Mouse (Mus musculus) large intestine, adult 2 months (tissue): Measurements from ENCODE around the gene Bspry. TPM values are rescaled to one million over a fixed set of nuclear protein-coding genes. Genes with fewer than 3 reads are reported as not detected.
"Not testable (repeated sequence)": the region's sequence is repeated elsewhere in the genome, so short reads cannot be mapped to it uniquely, and the experiment has no call there.

Experiments
- DNase-seq: peaks from one replicate; pipeline ENCODE4 v3.0.0-alpha.2; 2012; ENCODE audit warnings: low read depth, low spot score
- WGBS: fragments of 180-500 bp; shearing (Covaris S2); methylation state at CpG from one replicate; pipeline ENCODE4 v1.1.7; 2018; 5-methylcytosine and 5-hydroxymethylcytosine counted together
- polyA plus RNA-seq: library from polyadenylated mRNA; depleted of rRNA; stranded (reverse); fragments of >200 nt; gene quantifications from 2 replicates; pipeline ENCODE4 v1.2.3, GENCODE M21; 2012

Gene Bspry
- polyA plus RNA-seq, 1 experiment = 103 TPM

DNA sequence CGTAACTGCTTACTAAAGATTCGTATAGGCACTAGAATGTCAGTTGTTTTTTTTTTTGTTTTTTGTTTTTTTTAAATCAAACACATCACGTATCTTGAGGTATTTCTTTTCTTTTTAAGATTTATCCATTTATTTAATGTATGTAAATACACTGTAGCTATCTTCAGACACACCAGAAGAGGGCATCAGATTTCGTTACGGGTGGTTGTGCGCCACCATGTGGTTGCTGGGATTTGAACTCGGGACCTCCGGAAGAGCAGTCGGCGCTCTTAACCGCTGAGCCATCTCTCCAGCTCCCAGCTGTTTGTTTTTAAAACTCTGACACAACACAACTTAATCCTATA lies 288 bp upstream of the Bspry start:
- DNase-seq = not testable (repeated sequence)
- WGBS = 8% methylated on average over 11 of the region's 11 CpGs

DNA sequence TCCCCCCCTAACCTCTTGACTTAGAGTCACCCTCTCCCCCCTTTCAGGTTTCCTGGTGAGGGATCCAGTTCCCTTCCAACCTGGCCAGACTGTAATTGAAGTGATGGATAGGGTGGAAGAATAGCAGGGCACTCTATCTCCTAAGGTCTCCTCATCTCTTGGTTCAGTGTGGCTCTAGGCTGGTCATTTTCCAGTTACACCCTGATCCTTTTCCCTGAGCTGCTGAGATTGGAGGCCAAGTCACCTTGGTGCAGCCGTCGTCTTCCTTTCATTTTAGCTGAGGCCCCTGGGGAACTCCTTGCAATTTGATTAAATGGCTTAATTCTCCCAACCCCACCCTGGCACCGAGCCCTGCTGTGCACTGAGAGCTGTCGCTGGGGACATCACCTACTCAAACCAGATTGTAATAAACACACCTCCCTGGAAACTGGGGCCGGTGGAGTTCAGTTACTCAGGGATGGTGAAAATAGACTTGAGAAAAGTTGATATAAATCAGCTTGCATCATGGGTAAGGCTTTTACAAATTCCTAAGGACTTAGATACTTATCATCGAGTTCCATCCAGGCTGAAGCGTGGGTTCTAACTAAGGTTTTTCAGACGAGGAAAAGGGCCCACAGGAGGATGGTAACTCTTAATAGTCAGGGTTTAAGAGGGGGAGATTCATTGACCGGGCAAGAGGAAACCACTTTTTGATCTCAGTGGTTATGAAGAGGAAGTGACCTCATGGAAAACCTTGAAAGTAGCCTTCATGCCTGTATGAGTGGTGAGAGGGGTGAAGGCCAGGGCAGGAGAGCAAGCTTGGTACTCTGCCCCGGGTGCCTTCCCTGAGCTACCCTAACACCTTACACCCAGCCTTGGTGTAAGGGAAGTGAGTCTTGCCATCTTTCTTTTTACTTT lies 1.1 kb downstream of the Bspry start:
- WGBS = 12% methylated on average over 10 of the region's 10 CpGs

DNA sequence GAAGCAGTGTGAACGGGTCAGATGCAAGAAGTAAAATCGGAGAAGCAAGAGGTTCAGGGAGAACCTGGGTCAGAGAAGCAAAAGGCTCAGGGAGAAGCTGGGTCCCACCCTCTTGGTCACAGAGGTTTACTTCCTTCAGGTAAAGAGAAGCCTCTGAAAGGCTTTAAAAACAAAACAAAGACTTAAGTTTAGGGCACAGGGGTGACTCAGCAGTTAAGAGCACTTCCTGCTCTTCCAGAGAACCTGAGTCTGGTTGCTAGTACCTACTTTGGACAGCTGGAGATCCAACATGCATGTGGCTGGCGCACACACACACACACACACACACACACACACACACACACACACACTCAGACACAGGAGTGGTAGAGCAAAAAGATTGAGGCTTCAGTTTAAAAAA lies 5.1 kb downstream of the Bspry start:
- 29% methylated on average over 3 of the region's 3 CpGs for WGBS
- no peak for DNase-seq

More for the DNA sequence above, 1.1 kb downstream of the Bspry start:
- DNase-seq = no peak

DNA sequence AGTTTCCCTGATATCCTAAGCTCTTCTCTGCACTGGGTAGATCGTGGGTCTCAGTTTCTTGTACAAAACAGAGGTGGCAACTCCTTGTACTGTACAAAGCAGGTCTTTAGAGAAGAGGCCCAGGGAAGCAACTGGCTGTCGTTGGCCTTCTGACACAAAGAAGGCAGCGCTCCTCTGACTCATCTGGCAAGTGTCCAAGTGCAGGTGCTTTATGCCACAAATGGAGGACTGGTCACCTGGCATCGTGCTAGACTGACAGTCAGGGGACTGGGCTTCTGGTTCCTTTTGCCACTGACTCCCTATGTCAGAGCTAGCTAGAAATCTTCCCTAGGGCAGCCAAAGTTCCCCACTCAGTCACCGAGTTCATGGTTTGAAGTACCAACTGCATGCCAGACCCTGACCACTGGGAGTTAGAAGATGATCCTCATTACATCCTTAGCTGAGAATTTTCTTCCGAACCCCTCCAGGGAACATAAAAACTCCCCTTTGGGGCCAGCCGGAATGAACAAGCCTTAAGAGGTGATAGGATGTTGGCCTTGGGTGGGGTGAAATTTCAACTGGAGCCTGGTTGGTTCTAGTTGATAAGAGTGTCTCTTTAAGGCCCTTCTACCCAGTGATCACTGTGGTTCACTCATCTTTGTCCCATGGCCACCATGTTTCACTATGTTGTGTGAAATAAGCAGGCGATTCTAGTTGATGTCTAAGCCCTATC lies 5.8 kb downstream of the Bspry start:
- peak; percentile 84 for DNase-seq
- 52% methylated on average over 8 of the region's 8 CpGs for WGBS

DNA sequence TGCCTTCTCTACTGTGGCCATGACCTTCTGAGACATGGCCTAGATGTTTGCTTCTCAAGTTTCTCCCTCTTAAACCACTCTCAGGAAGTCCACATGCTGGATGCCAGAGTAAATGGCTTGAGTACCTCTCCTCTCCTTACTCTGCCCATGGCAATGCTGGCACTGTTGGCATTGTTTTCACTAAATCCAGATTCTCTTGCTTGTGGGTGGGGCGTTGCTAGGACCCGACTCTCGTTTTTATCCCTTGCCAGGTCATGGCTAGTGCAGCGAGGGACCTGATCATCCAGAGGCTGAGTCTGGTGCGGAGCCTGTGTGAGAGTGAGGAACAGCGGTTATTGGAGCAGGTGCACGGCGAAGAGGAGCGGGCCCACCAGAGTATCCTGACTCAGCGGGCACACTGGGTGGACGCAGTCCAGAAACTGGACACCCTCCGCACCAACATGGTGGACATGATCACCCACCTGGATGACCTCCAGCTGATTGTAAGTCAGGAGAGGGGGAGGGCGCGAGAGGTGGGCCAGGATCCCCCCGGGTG lies 6.4 kb downstream of the Bspry start:
- 87% methylated on average over 15 of the region's 15 CpGs for WGBS
- DNase-seq = no peak

DNA sequence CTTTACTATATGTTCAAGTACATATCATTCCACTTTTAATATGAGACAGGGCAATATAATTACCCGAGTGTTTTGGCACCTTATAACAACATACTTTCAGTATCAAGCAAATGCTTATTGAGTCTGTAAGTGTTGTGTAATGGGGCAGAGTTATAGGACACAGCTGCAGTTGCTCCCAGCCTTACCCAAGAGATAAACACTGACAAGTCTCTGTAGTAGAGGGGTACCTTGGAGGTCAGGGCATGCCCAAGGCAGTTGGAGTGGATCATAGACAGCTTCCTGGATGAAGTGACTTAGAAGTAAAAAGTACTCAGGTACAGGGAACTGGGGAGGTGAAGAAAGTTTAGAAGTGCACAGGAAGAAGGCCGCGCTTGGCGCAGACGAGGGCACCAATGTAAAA lies 7.3 kb downstream of the Bspry start:
- 80% methylated on average over 5 of the region's 5 CpGs for WGBS
- DNase-seq = no peak

DNA sequence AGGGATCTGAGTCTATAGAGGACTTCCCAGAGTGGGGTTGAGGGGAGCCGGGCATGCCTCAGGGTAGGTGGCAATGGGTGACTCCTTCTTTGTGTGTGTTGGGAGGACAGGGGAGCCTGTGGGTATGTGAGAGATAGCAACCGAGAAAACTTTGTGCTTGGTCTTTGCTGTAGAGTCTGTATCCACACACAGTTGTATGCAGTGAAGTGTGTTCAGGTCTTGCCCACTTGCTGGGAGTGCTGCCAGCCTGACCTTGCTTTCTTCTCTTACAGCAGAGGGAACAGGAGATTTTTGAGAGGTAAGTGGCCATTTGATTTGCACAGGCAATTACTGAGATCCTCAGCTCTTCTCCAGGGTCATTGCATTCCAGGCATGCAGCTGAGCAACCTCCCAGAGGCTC lies 8.1 kb downstream of the Bspry start:
- DNase-seq = no peak
- 75% methylated on average over 2 of the region's 2 CpGs for WGBS

DNA sequence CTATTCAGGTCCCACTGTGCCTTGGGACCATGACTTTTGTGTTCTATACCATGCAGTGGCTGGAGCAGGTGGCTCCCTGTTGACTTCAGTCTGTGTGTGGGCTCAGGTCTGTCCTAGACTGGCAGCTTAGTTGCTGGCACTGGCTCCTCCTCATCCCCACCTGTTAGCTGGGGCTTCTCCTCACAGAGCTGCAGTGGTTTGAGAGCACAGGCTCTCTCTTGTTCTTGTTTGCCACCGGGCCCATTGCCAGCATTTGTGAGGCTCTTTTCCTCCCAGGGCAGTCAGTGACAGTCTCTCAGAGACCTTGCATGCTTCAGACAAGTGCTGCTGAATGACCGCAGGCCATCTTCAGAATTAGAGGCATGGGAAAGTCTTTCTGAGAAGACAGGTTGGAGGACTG lies 12.8 kb downstream of the Bspry start:
- 61% methylated on average over 2 of the region's 2 CpGs for WGBS
- no peak for DNase-seq

DNA sequence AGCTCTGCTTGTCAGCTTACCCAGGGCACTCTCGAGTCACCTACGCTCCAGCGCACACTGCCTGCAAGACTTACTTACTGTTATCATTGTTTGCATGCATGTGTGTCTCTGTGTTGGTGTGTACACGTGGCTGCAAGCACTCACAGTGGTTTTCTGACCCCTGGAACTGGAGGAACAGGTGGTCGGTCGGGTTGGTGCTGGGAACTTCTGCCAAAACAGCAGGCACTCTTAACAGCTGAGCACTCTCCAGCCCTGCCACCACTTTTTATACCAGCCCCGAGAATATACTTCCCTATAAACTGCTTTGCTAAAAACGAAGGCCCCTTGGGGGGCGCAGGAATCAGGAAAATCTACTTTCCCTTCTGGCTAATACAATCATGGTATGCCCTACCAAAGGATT lies 14.4 kb downstream of the Bspry start:
- 59% methylated on average over 9 of the region's 9 CpGs for WGBS
- no peak for DNase-seq

DNA sequence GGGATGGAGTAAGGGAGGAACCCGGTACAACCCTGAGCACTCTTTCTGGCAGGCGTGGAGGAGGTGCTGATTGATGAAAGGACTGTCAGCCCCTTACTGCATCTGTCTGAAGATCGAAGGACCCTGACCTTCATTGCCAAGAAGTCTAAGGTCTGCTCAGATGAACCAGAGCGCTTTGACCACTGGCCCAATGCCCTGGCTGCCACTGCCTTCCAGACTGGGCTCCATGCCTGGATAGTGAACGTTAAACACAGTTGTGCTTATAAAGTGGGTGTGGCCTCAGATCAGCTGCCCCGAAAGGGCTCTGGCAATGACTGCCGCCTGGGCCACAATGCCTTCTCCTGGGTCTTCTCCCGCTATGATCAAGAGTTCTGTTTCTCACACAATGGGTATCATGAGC lies 16.1 kb downstream of the Bspry start:
- no peak for DNase-seq
- 23% methylated on average over 8 of the region's 8 CpGs for WGBS

DNA sequence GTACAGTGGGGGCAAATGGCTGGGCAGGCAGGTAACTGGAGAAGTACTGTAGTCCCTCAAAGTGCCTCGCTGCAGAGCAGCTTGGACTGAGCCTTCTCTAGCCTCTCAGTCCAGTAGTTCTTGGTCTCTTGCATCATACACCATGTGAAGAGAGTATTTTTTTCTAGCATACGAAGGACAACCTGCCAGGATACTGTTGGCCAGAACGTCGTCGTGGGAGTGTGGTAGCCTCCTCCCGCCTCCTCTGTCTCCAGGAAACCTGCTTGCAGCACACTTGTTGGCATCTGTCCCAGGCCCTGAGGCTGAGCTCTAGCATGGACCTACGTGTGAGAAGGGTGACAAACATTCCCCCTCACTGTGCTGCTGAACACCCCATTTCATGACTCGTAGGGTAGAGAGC lies 17.0 kb downstream of the Bspry start:
- 21% methylated on average over 8 of the region's 8 CpGs for WGBS
- no peak for DNase-seq

DNA sequence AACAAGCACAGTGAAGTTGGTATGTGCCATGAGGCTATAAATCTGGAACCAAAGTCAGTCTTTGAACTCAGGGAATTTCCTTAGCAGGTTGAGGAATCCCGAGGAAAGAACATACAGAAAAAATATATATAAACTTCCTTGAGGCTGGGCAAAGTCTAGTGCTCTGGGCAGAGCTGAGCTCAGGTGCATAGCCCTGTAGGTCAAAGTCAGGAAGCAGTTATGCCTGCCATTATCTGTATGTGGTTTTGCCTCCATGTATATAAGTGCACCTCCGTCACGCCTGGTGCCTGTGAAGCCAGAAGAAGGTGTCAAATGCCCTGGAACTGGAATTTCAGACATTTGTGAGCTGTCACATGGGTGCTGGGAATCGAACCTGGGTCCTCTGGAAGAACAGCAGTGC lies 20.9 kb downstream of the Bspry start:
- no peak for DNase-seq
- 38% methylated on average over 4 of the region's 4 CpGs for WGBS

DNA sequence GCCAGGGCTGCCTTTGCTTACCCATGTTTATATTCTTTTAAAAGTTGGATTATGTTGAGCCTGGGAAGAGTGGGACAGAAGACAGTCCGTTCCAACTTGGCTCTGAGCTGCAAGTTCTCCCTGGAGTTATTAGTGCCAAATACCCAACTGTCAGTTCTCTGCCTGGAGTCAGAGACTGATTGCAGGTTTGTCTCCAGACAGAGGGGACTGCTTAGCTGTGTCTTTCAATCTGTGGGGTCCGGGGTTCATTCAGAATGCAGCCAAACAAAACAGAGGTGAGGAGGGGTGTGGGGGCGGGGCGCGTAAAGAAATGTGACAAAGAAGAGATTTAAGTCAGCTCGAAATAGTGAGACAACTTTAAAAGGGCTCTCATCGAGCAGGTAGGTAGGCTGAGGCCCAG lies 21.7 kb downstream of the Bspry start:
- DNase-seq = no peak

DNA sequence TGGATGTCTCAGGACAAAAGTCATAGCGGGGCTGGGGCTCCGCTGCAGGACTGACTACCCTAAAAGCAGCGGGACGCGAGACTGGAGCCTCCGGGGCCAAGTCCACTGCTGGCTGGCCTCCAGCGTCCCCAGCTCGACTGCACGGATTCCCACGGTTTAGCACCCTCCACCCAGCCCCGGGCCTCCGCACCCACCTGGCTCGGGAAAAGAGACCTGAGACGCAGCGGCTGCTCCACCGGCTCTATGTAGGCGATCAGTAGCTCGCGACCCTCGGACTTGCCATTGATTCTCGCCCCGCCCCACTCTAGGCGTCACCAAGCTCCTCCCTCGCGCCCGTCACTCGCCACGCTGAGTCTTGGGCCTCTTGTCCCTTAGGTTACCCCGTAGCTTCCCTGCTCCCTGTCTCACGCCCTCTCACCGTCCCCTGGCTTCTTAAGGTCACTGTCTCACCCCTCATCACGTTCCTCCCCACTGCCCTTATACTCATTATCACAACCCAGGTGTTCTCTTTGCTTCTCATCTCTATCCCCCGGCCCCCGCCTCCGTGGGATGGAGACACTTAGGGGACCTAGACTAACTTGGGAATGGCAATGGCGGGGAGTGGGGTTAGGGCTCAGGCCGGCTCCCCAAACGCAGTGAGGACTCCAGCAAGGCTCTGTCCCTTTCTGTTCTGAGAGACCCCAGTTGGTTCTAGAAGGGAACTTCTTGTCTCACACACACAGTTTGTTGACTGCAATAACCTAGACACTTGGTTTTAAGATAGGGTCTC lies 22.3 kb downstream of the Bspry start:
- WGBS = 1% methylated on average over 38 of the region's 38 CpGs
- DNase-seq = no peak

More for the DNA sequence above, 21.7 kb downstream of the Bspry start:
- WGBS = under 1% methylated on average over 7 of the region's 7 CpGs

DNA sequence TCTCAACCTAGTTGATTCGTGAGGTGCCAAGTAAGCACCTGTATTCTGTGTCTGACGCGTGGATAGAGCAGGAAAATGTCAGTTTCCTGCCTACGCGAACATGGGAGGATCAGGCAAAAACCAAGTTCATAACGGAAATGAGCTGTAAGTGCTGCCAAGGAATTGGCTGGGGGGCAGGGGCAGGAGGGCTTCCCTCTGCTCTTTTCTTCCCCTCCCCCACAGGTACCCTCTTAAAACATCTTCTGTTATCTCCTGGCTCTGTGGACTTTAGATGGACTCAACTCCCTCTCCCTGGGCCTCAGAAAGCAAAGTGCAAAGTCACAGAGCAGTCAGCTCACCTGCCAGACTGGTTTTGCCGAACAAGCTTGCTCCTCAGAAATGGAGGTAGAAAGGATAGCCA lies 23.1 kb downstream of the Bspry start:
- no peak for DNase-seq

DNA sequence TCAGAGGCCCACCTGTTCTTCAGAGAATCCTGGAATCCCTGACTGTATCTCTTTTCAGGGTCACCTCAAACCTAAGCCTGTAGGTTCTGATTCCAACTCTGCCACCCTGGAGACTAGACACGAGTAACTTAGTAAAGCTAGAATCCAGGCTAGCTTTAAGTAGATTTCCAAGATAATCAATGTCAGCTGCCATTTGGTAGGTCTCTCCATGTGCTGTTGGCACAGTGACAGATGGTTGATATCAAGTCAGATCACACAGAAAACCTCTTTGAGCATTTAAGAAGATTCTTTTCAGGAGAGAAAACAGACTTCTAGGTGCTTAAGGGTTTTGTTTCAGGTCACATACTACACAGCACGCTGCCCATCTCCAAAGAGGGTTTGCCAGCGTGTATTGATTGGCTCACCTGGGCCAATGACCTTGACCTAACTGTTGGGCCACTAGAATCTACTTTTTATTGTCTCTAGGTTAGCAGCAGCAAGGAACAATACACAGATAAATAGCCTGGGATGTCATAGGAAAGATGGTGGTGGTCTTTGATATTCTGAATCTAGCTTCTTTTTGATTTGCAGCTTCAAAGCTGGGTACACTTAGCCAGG lies 23.6 kb downstream of the Bspry start, which contains the start of gene Hdhd3:
Hdhd3 (minus strand) TSS at position 94 of the 597 bp plus-strand sequence.
- 39% methylated on average over 3 of the region's 3 CpGs for WGBS
- no peak for DNase-seq

More for the DNA sequence above, 23.1 kb downstream of the Bspry start:
- WGBS = 27% methylated on average over 7 of the region's 7 CpGs

DNA sequence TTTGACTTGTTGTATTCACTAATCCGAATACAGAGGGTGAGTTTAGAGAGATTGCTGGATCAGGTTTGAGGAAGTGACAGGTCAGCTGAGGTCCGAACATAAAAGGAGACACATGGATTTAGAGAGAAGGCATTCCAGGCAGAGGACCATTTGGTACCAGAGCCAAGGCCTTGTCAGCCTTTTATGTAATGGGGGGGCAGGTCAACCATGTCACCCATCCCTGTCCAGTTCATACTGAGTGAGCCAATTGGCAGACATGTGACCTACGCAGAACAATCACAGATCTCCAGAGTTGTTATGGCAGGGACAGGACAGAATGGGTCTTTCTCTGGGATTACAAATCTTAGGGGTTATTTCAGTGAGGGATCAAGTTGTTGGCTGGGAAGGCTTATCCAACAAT lies 26.1 kb downstream of the Bspry start:
- DNase-seq = no peak
- WGBS = 75% methylated on average over 3 of the region's 3 CpGs

DNA sequence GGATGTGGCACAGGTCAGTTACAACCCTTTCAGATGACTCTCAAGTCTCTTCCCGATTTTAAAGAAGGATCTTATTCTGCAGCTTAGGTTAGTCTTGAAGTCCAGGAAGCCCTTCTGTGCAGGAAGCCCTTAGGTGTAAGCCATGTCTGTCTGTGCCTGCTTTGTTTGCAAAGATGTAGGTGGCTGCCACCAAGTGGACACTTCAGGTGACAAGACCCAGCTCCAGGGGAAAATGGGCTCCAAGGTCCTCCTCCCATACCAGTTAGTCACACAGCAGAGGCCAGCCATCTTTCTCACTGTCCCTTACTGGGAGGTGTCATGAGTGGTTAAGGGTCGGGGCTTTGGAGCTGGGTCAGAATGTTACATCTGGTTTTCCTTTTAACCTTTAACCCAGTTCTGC lies 26.9 kb downstream of the Bspry start:
- 30% methylated on average over 2 of the region's 2 CpGs for WGBS
- DNase-seq = no peak

DNA sequence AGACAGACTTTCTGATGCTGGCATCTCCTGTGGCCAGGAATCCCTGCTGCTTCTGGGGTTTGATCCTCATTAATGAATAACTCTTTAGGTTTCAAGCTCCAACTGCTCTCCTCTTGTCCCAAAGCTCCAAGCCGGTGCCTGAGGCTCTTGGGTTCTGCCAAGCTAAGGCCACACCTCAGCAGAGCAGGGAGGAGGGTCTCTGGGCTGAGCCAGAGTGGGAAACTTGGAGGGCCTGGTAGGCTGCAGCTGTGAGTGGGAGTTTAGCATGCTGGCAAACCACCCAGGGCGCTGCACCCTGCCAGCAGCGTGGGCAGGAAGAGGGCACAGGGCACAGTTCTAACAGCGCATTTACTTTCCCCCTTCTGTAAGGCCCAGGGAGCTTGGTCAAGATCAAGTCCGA lies 29.0 kb downstream of the Bspry start:
- WGBS = 84% methylated on average over 5 of the region's 5 CpGs
- no peak for DNase-seq

DNA sequence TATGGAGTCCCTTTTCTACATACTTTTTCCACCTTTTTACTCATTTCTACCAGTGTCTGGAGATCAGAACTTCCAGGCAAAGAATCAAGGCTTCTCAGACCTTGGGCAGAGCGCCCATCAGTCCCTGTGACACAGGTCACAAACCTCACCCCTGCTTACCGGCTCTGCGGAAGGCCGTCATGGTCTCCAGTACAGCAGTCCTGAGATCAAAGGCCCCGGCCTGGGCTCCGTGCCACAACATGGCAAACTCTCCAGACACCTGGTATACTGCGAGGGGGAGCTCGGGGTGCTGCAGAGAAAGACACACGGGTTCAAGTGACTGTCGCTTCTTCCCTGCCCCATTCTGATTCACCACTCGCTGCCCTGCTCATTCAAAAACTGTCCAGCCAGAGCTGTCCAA lies 30.1 kb downstream of the Bspry start:
- WGBS = 65% methylated on average over 11 of the region's 11 CpGs
- no peak for DNase-seq
